Mouse (Mus musculus): ENCODE results near the gene Hist1h2ap.
"Not testable (repeated sequence)": the region's sequence is repeated elsewhere in the genome, so short reads cannot be mapped to it uniquely, and the experiment has no call there.

Gene Hist1h2ap

DNA sequence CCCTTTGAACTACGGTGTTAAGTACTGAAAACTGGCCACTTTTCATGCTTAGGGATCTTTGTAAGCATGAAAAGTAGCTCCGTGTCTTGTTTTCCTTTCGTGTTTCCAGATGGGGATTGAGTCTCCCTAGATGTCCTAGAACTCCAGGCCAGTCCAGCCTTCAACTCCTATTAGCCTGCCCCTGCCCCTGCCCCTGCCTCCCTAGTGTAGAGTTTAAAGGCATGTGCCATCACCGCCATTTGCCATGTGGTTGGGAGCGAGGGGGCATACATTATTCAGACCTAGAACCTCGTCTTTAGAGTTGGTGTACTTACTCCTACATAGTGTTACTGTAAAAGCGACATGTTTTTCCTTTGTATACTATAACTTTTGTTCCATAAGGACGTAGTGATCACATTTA lies 22.2 kb downstream of the Hist1h2ap start:
- in situ Hi-C loops (cut with MboI, MseI) = not testable (repeated sequence)

DNA sequence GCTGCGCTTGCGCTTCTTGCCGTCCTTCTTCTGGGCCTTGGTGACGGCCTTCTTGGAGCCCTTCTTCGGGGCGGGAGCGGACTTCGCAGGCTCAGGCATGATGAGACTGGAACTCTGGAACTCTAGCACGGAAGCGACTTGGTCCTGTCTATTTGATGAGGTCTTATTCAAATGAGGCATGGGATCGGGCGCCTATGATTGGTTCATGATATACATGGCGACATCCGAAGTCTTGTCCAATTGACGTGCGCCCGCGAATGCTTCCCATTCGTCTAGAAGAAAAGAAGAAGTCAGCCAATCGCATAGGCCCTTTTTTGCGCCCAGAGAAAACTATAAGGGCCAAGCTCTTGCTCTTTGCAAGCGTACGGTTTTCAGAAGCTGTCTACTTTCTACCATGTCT lies 23.2 kb downstream of the Hist1h2ap start, which contains the start of the genes Hist1h2bq and Hist1h2ao:
Hist1h2bq (minus strand) TSS at position 125 of the 400 bp plus-strand sequence.
Hist1h2ao (plus strand) TSS at position 393 of the 400 bp plus-strand sequence.
- in situ Hi-C loops (cut with MboI, MseI) = not testable (repeated sequence)

DNA sequence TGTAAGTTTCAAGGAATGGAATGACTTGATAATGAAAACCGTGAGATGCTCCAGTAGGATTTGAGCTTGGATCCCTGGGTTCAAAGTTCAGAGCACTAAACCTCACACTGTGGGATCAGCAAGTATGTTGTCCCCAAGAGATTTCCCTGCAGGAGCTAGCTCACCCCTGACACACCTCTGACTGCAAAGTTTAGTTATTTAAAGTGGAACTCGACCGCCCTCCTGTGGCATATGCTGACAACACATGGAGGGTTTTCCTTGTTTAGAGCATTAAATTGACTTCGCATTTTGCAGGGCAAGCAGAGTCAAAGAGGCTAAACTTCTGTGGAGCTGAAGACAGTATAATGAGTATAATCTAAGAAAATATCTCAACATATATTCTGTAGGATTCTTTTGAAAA lies 30.2 kb downstream of the Hist1h2ap start:
- in situ Hi-C loops (cut with MboI, MseI) = not testable (repeated sequence)

DNA sequence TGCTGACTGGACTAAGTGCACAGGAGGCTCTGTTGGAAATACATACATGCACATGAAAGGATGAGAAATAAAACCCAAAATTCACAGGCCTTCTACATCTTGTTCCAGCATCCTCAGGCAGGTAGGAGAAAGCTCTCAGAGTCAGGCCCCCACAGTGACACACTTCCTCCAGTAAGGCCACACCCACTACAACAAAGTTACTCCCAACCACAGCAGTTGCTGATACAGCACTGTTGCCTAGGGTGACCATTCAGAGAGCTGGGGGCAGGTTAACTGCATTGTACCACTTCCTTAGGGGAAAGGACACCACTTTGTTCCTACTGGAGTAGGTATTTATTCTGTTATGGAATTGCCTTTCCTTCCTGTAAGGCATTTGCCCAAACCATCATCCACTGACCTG lies 36.1 kb downstream of the Hist1h2ap start:
- in situ Hi-C loops (cut with MboI, MseI) = loop anchor here (5.0 to 25.0 kb wide), 2 partner anchors 50 to 1965 kb away; partner anchors contain the start of genes Hist1h1a, Hist1h2ab, Hist1h3a and Hist1h3b

DNA sequence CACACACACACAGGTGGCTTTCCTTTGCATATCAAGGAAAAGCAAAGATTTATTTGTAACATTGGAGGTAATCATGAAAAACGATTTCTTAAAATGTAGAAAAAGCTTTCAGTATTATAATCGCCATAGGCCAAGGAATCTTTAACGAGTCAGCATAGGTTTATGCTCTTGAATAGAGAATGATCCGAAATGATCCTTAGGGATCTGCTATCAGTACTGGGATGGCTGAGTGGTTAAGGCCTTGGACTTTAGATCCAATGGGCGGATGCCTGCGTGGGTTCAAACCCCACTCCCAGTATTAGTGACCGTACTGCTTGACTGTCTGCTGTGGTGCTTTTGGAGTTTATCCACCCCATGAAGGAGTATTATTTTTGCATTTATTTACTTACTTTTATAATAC lies 37.7 kb downstream of the Hist1h2ap start:
- in situ Hi-C loops (cut with MboI, MseI) = loop anchor here (5.0 to 25.0 kb wide), 2 partner anchors 52 to 1967 kb away; partner anchors contain the start of genes Hist1h1a, Hist1h2ab, Hist1h3a and Hist1h3b

DNA sequence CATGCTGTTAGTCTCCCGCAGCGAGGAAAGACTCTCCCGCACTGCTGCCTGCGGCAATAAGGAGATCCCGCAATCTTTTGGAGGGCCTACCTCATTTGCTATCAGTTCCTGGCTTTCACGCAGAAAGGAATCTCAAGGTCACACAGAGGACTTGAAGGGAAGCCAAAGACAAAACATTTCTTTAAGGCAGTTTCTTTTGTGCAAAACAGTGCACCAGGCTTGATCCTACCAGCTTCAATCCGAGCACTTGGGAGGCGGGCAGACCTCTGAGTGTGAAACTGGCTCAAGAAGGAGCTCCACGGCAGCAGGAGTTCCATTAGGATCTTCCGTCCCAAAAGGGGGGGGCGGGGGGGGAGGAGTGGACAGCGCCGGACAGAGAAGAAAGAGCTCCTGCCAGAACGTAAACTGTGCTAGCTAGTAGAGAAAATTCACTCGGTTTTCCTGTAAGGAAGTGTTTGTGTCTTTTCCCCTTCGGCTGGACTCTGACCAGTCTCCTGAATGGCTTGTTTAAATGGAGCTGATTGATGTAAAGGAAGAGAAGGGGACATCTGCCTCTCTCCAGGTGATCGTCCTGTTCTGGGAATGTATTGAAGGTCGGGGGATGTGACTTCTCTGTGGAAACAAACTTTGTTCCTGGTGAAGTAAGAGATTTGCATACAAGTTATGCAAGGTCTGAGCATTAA lies 42.6 kb downstream of the Hist1h2ap start:
- in situ Hi-C loops (cut with MboI, MseI) = loop anchor here (25.0 kb wide), 1 partner anchor 1972 kb away; the partner anchor contains the start of genes Hist1h1a, Hist1h2ab, Hist1h3a and Hist1h3b

DNA sequence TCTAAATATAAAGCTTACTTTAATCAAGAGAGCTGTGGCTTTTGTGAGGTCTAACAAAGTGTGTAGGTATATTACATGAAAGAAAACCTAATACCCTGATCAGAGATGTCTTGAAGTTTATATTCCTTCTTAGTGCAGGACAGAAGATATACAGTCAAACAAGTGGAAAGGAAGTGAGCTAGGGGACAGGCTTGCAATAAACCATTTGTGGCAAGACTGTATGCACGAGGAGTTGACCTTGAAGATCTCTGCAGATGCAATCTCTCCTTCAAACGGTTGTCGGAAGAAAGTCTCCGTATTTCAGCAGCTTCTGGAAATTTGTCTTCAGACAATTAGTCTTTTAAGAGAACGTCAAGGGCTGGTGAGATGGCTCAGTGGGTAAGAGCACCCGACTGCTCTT lies 43.4 kb downstream of the Hist1h2ap start:
- in situ Hi-C loops (cut with MboI, MseI) = loop anchor here (25.0 kb wide), 1 partner anchor 1972 kb away; the partner anchor contains the start of genes Hist1h1a, Hist1h2ab, Hist1h3a and Hist1h3b

DNA sequence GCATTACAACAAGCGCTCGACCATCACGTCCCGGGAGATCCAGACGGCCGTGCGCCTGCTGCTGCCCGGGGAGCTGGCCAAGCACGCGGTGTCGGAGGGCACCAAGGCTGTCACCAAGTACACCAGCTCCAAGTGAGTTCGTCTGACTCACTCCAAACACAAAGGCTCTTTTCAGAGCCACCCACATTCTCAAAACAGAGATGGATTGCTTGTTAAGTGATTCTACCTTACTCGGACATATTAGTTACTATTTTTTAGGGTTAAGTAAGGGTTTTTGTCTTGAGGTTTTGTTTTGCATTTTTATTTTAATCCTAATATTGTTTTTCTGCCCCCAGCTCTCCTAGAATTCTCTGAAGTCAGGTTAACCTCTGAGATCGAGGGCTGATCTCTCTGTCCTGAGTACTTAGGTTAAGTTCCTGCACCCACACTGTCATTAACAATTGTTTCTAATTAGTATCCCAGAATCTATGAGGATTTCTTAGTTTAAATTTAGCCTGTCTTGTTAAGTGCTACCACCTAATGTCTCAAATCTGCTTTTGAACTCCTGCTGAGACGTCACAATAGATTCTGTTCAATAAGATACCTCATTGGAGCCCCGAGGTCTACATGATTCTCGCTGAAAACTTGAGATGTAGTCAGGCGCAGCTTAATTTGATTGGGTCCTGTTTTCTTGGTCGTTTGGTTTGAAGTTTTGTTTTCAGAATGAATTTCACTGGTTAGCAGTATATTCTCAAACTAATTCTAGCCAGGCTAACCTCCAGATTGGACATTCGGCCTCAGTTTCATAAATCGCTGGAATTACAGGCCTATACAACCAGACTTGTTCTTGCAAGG lies 45.3 kb downstream of the Hist1h2ap start:
- in situ Hi-C loops (cut with MboI, MseI) = loop anchor here (25.0 kb wide), 1 partner anchor 1974 kb away; the partner anchor contains the start of genes Hist1h1a, Hist1h2ab, Hist1h3a and Hist1h3b

DNA sequence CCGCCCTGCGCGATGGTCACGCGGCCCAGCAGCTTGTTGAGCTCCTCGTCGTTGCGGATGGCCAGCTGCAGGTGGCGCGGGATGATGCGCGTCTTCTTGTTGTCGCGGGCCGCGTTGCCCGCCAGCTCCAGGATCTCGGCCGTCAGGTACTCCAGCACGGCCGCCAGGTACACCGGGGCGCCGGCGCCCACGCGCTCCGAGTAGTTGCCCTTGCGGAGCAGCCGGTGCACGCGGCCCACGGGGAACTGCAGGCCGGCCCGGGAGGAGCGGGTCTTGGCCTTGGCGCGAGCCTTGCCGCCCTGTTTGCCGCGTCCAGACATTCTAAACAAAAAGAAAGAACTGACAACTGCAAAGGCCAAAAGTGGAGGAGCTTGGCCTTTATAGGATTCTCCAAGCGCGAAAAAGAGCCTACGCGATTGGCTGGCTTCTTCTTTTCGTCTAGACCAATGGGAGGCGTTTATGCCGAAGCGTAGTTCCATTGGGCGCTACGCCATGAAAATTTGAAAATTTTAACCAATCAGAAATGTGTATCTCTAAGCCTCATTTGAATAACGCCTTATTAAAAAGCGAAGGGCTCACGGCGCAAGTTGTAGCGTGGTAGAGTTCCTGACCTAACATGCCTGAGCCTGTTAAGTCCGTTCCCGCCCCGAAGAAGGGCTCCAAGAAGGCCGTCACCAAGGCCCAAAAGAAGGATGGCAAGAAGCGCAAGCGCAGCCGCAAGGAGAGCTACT lies 46.2 kb downstream of the Hist1h2ap start, which contains the start of the genes Hist1h2an and Hist1h2bp:
Hist1h2an (minus strand) TSS at position 320 of the 731 bp plus-strand sequence.
Hist1h2bp (plus strand) TSS at position 563 of the 731 bp plus-strand sequence.
- in situ Hi-C loops (cut with MboI, MseI) = loop anchor here (25.0 kb wide), 1 partner anchor 1975 kb away; the partner anchor contains the start of genes Hist1h1a, Hist1h2ab, Hist1h3a and Hist1h3b

DNA sequence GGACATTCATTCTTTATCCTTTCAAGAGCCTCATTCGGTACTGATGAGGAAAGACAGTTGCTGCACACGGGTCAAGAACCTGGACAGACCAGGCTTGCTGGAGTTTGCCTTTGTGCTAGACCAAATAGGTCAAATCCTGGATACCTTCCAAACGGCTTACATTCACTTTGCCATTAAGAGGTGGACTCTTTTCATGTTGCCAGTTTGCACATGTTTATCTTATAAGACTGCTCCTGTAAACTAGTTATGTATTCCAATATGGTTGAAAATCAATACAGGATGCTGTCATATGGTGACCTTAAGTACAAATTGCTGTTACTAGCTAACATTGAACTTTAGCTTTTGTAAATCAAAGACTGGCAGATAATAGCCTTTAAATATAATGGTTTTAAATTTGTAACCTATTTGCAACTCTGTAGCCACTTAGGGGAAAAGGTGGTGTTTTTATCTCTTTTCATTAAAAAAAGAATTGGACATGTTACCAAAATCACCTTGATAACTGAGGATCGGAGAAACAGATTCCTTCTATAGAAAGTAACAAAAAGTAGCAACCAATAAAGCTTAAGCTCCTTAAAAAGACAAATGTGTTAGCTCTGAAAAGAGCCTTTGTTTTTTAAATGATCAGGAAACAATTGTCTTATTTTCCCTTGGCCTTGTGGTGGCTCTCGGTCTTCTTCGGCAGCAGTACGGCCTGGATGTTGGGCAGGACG lies 47.0 kb downstream of the Hist1h2ap start:
- in situ Hi-C loops (cut with MboI, MseI) = loop anchor here (25.0 kb wide), 1 partner anchor 1976 kb away; the partner anchor contains the start of genes Hist1h1a, Hist1h2ab, Hist1h3a and Hist1h3b

DNA sequence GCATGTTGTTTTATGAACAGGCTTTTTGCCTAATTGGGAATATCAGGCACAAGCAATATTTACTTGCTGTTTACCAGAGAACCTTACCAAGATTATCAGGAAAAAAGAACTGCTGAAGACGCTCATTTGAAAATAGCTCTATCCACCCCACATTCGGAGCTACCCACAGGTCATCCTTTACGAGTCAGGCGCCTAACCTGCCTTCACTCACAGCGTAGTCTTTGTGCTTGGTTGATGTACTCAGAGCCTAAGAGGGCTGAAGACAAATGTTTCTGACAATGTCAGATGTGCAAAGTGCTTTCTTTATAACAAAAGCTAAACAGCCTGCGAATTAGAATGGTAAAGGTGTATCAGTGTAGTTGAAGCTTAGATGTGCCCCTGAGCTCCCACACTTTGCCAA lies 49.0 kb downstream of the Hist1h2ap start:
- in situ Hi-C loops (cut with MboI, MseI) = loop anchor here (5.0 to 25.0 kb wide), 2 partner anchors 47 to 1978 kb away; partner anchors contain the start of genes Hist1h1a, Hist1h2ab, Hist1h3a and Hist1h3b

DNA sequence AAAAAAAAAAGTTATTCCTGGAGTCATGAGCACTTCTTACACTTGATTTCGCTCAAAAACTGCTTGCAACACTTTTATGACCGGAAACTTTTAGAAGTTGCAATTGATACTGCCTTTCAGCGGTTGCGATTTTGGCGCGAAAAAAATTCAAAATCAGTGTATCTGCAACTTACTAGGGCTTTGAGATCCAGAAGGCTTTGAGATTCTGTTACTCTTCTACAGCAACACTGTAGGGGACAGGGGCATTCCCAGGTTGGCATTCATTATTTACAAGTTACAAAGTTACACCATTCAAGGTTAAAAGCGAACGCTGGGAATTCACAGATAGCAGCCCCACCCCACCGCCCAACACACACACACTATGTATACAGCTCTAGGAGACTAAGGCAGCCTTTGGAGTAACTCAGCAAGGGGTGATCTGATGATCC lies 49.6 kb downstream of the Hist1h2ap start:
- in situ Hi-C loops (cut with MboI, MseI) = loop anchor here (5.0 to 25.0 kb wide), 2 partner anchors 46 to 1979 kb away; partner anchors contain the start of genes Hist1h1a, Hist1h2ab, Hist1h3a and Hist1h3b

DNA sequence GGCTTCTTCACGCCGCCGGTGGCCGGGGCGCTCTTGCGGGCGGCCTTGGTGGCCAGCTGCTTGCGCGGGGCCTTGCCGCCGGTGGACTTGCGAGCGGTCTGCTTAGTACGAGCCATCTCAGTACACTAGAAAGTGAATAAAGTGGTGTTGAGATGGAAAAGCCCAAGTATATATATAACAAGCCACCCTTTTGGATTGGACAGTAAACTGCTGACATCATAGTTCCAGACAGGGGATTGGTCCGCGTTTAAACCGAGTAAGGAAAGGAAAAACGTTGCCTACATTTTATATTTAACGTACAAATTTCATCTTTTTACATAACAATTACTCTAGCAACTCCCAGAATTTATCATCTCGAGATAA lies 50.1 kb downstream of the Hist1h2ap start, which contains the start of gene Hist1h3i:
Hist1h3i (minus strand) TSS at position 116 of the 363 bp plus-strand sequence.
- in situ Hi-C loops (cut with MboI, MseI) = loop anchor here (5.0 to 25.0 kb wide), 2 partner anchors 46 to 1979 kb away; partner anchors contain the start of genes Hist1h1a, Hist1h2ab, Hist1h3a and Hist1h3b

Measured in T-helper 1 cell (primary cell).